Mouse (Mus musculus): ENCODE measurements around the gene Fgf16.

GRCm38 (mm10) chrX:105794806-105795403 lies 30.8 kb downstream of the Fgf16 start:
- TF ChIP-seq GATA1 (IDR thresholded peaks at IDR 0.05; ENCODE audit: low read length) (no peak), TAL1 (IDR thresholded peaks at IDR 0.05; ENCODE audit: low read length) (no peak)

Data from erythroblast, embryonic 14.5 days (primary cell).